Mouse (Mus musculus) embryonic fibroblast, embryonic 13.5 days (primary cell): ENCODE data around the gene Cdc37.

Experiments used
- CTCF ChIP-seq: IDR thresholded peaks from 2 replicates; pipeline ENCODE4 v1.5.1; 2011; ENCODE audit warnings: mild to moderate bottlenecking, control low read depth, low read length, moderate library complexity, borderline replicate concordance; ENCODE audit not compliant: insufficient read depth
- POLR2A ChIP-seq: IDR thresholded peaks from 2 replicates; pipeline ENCODE4 v1.6.1; 2011; ENCODE audit warnings: low read depth, mild to moderate bottlenecking, control low read depth, low read length, moderate library complexity

DNA sequence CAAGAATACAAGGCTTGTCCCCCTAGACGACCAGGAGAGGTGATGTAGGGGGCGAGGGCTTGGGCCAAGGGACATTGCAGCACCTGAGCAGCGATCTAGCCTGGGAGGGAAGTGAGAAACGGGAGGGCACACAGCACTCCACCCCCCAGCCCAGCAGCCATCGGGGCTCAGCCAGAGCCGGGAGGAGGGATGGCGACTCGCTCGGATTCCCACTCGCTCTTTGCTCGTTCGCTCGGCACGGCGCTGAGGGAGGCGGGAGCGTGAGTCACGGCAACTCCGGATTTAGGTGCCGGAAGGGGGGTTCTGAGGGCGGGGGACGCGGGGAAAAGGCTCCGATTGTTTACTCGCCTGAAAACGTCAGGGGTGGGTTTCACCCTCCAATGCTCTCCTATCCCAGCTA, 14.3 kb upstream of the Cdc37 start:
- peak; percentile 46; the same call in 1 of the 2 replicates for TF ChIP-seq POLR2A
- no peak for TF ChIP-seq CTCF
